Mouse (Mus musculus) ES-E14 (cell line): ENCODE measurements around the gene Ankrd39. TPM values are rescaled to one million over a fixed set of nuclear protein-coding genes. Genes with fewer than 3 reads are reported as not detected.

Experiments
- DNase-seq: peaks from one replicate; pipeline ENCODE4 v3.0.0-alpha.2; 2013; ENCODE audit warnings: low read depth, low spot score
- H3K27ac ChIP-seq: 2 replicates; pipeline ENCODE4 v1.5.1; 2012; ENCODE audit warnings: low read depth, mild to moderate bottlenecking, low read length, moderate library complexity, mixed read lengths; ENCODE audit not compliant: poor library complexity, insufficient read depth, severe bottlenecking
- H3K36me3 ChIP-seq: 2 replicates; pipeline ENCODE4 v1.6.1; 2012; ENCODE audit warnings: mild to moderate bottlenecking, low read length, moderate library complexity, mixed read lengths; ENCODE audit not compliant: control insufficient read depth, poor library complexity, insufficient read depth, severe bottlenecking
- H3K4me1 ChIP-seq, 2 experiments: fragments of 150-350 bp in 1 of 2; sonication (generic) in 1 of 2; 2 replicates each; pipeline ENCODE4 v1.6.1; 2012; ENCODE audit warnings: low read length in 2 of 2, mild to moderate bottlenecking in 1 of 2, mixed read lengths in 1 of 2; ENCODE audit not compliant: control insufficient read depth in 2 of 2, insufficient read depth in 2 of 2, poor library complexity in 1 of 2
- H3K4me3 ChIP-seq, 2 experiments: fragments of 150-350 bp in 1 of 2; sonication (generic) in 1 of 2; 2 replicates each; pipeline ENCODE4 v1.5.1; 2012; ENCODE audit warnings: low read length in 2 of 2, low read depth in 1 of 2, mild to moderate bottlenecking in 1 of 2, mixed read lengths in 1 of 2; ENCODE audit not compliant: insufficient read depth in 1 of 2, poor library complexity in 1 of 2, severe bottlenecking in 1 of 2
- H3K9ac ChIP-seq: 2 replicates; pipeline ENCODE4 v1.6.1; 2012; ENCODE audit warnings: low read depth, mild to moderate bottlenecking, low read length, mixed read lengths; ENCODE audit not compliant: poor library complexity, insufficient read depth, severe bottlenecking
- H3K9me3 ChIP-seq: fragments of 150-350 bp; sonication (generic); 2 replicates; pipeline ENCODE4 v1.6.1; 2012; ENCODE audit warnings: low read depth, mild to moderate bottlenecking, low read length; ENCODE audit not compliant: control insufficient read depth, insufficient read depth
- CHD2 ChIP-seq: IDR thresholded peaks from 2 replicates; pipeline ENCODE4 v1.6.1; 2014; ENCODE audit warnings: mild to moderate bottlenecking, low read depth, low read length, inconsistent platforms
- HCFC1 ChIP-seq: IDR thresholded peaks from 2 replicates; pipeline ENCODE4 v1.6.1; 2012; ENCODE audit warnings: low read length, inconsistent platforms, borderline replicate concordance; ENCODE audit not compliant: insufficient read depth
- MAFK ChIP-seq: IDR thresholded peaks from 2 replicates; pipeline ENCODE4 v1.6.1; 2014; ENCODE audit warnings: mild to moderate bottlenecking, low read depth, low read length, inconsistent platforms; ENCODE audit not compliant: insufficient read depth
- ZC3H11A ChIP-seq: IDR thresholded peaks from 2 replicates; pipeline ENCODE4 v1.6.1; 2012; ENCODE audit warnings: low read depth, mild to moderate bottlenecking, inconsistent platforms, low read length, borderline replicate concordance
- ZNF384 ChIP-seq: IDR thresholded peaks from 2 replicates; pipeline ENCODE4 v1.6.1; 2012; ENCODE audit warnings: low read depth, low read length, inconsistent platforms
- in situ Hi-C, 2 experiments: fragments of 600-800 bp; cut with MboI; formaldehyde crosslinking; loops; one replicate each; pipeline ENCODE4 v1.15.1; 2025; ENCODE audit warnings: low sequenced_read_pairs in 2 of 2, inconsistent platforms in 1 of 2; ENCODE audit not compliant: unreplicated experiment in 2 of 2
- total RNA-seq: library from RNA; depleted of rRNA; stranded (reverse); fragments of 300-350 nt; gene quantifications from 2 replicates; pipeline ENCODE4 v1.2.3, GENCODE M21; 2012

Ankrd39 gene
- total RNA-seq, 1 experiment: 11.3 TPM

GRCm38 (mm10) chr1:36571627-36572026, 24.4 kb upstream of the Ankrd39 start:
- H3K27ac ChIP-seq: no peak overlapping the region
- TF ChIP-seq ZNF384 (no peak), HCFC1 (no peak), ZC3H11A (no peak), CHD2 (no peak)
- H3K4me1 ChIP-seq: peaks cover 9 to 50% of the 10 kb centered on the region in 2 experiments; a peak in 3 of 4 replicates
- H3K9me3 ChIP-seq: no peaks in the 10 kb centered on the region
- H3K36me3 ChIP-seq: no peaks in the 10 kb centered on the region
- DNase-seq: no peak
- no peak overlapping the region for H3K4me3 ChIP-seq
- in situ Hi-C loops: no loop called here
- no peak overlapping the region for H3K9ac ChIP-seq

- Histone ChIP-seq H3K27ac (no peak overlapping the region), H3K9me3 (no peaks in the 10 kb centered on the region), H3K36me3 (no peaks in the 10 kb centered on the region), H3K4me1 (peaks cover 5 to 45% of the 10 kb centered on the region in 2 experiments; a peak in 3 of 4 replicates), H3K4me3 (no peak overlapping the region), H3K9ac (no peak overlapping the region)
- TF ChIP-seq CHD2 (no peak), MAFK (no peak), ZC3H11A (no peak), ZNF384 (no peak), HCFC1 (no peak)
- no peak for DNase-seq
- in situ Hi-C loops: no loop called here
These were observed 23.1 kb upstream of the Ankrd39 start for GRCm38 (mm10) chr1:36570320-36570719.

- DNase-seq: no peak
- H3K9ac ChIP-seq: no peak overlapping the region
- no peaks in the 10 kb centered on the region for H3K36me3 ChIP-seq
- H3K4me3 ChIP-seq: no peak overlapping the region
- no peak overlapping the region for H3K27ac ChIP-seq
- TF ChIP-seq MAFK (no peak), ZNF384 (no peak), ZC3H11A (no peak), HCFC1 (no peak), CHD2 (no peak)
- in situ Hi-C loops: no loop called here
- peaks cover 2 to 44% of the 10 kb centered on the region in 2 experiments; a peak in 2 of 4 replicates for H3K4me1 ChIP-seq
- no peaks in the 10 kb centered on the region for H3K9me3 ChIP-seq
These were observed 22.5 kb upstream of the Ankrd39 start for GRCm38 (mm10) chr1:36569694-36570276.

DNA sequence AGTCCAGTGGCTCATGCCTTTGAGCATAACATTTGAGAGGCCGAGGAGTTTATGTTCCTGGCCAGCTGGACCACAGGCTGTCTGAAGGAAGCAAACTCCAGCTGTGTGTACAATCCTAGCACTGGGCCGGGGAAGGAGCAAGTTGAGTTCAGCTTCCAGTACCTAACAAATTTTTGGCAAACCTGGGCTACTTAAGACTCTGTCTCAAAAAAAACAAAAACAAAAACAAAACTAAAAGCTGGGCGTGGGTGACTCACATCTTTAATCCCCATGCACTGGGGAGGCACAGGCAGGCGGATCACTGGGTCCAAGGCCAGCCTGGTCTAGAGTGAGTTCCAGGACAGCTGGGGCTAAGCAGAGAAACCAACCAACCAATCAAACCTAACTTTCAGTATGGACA, 21.5 kb upstream of the Ankrd39 start:
- Histone ChIP-seq H3K4me3 (no peak overlapping the region), H3K9ac (no peak overlapping the region), H3K27ac (no peak overlapping the region), H3K36me3 (no peaks in the 10 kb centered on the region), H3K9me3 (no peaks in the 10 kb centered on the region), H3K4me1 (peaks cover 2 to 35% of the 10 kb centered on the region in 2 experiments; a peak in 2 of 4 replicates)
- no peak for DNase-seq
- TF ChIP-seq ZC3H11A (no peak), MAFK (no peak), HCFC1 (no peak), CHD2 (no peak), ZNF384 (no peak)
- in situ Hi-C loops: no loop called here
